Mouse (Mus musculus) lung, embryonic 14.5 days (tissue): ENCODE measurements around the gene Grip2. TPM values are rescaled to one million over a fixed set of nuclear protein-coding genes. Genes with fewer than 3 reads are reported as not detected.
A peak's percentile ranks its signal among the peaks of the same experiment; 100 is the strongest.

Source experiments
- ATAC-seq: fragments of 200-750 bp; cut with Nextera tagmentation; 2 replicates; pipeline ENCODE4 v1.8.0; 2017; ENCODE audit warnings: mild to moderate bottlenecking, moderate TSS enrichment, moderate library complexity; ENCODE audit not compliant: insufficient read depth
- DNase-seq: peaks from one replicate; pipeline ENCODE4 v3.0.0-alpha.2; 2015
- H3K27ac ChIP-seq: fragments of 300-500 bp; sonication (generic); 2 replicates; pipeline ENCODE4 v1.5.1; 2014; ENCODE audit warnings: low read depth, mild to moderate bottlenecking, moderate library complexity
- H3K27me3 ChIP-seq: fragments of 300-500 bp; sonication (generic); 2 replicates; pipeline ENCODE4 v1.6.1; 2014; ENCODE audit warnings: low read length, control low read depth; ENCODE audit not compliant: insufficient read depth
- H3K36me3 ChIP-seq: fragments of 300-500 bp; sonication (generic); 2 replicates; pipeline ENCODE4 v1.6.1; 2014; ENCODE audit warnings: control low read depth; ENCODE audit not compliant: insufficient read depth
- H3K4me1 ChIP-seq: fragments of 300-500 bp; sonication (generic); 2 replicates; pipeline ENCODE4 v1.6.1; 2014; ENCODE audit warnings: antibody characterized with exemption, control low read depth; ENCODE audit not compliant: insufficient read depth
- H3K4me2 ChIP-seq: fragments of 300-500 bp; sonication (generic); 2 replicates; pipeline ENCODE4 v1.6.1; 2014; ENCODE audit warnings: mild to moderate bottlenecking
- H3K4me3 ChIP-seq: fragments of 300-500 bp; sonication (generic); 2 replicates; pipeline ENCODE4 v1.5.1; 2014; ENCODE audit warnings: low read depth, low read length
- H3K9ac ChIP-seq: fragments of 300-500 bp; sonication (generic); 2 replicates; pipeline ENCODE4 v1.6.1; 2014
- H3K9me3 ChIP-seq: fragments of 300-500 bp; sonication (generic); 2 replicates; pipeline ENCODE4 v1.6.1; 2016; ENCODE audit warnings: low read depth, low read length, control low read depth
- CTCF ChIP-seq: IDR thresholded peaks from 2 replicates; pipeline ENCODE4 v1.5.1; 2016; ENCODE audit warnings: antibody characterized with exemption, low read depth
- WGBS: fragments of 180-500 bp; shearing (Covaris S2); extraction: QIAGEN DNeasy Blood & Tissue Kit; methylation state at CpG from one replicate; pipeline ENCODE4 v1.1.7; 2014; 5-methylcytosine and 5-hydroxymethylcytosine counted together
- polyA plus RNA-seq: library from polyadenylated mRNA; unstranded; fragments of >200 nt; fragmentation: Nextera tagmentation; extraction: Ambion mirVana; gene quantifications from 2 replicates; pipeline ENCODE4 v1.2.1, GENCODE M21; 2014

The Grip2 gene
- polyA plus RNA-seq, 1 experiment from 2014 or later = 0.14 TPM

DNA sequence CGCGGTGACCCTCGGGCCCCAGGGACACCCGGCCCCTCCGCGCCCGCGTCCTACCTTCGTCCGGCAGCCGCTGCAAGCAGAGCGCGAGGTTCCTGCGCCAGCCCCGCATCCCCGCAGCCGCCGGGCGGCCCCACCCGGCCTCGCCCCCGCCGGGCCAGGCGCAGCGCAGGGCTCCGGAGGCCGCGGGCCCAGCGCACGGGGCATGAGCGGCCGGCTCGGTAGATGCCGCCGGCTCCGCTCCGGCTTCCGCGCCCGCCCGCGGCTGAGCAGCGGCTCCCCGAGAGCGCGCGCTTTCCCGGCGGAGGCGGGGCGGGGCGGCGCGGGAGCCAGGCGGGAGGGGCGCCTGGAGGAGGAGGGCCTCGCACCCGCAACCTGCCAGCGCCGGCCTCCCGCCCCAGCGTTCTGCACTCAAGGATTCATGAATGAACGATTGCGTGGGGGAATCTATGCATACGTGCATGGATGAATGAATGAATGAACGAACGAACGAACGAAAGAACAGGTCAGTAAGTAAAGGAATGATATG, 16.6 kb upstream of the Grip2 start:
- H3K9ac ChIP-seq = no peak overlapping the region
- no peaks in the 10 kb centered on the region for H3K4me1 ChIP-seq
- ATAC-seq = no peak
- peaks cover 61% of the 10 kb centered on the region for H3K27me3 ChIP-seq
- peak overlapping the region; percentile 72 for H3K4me2 ChIP-seq
- 5% methylated on average over 69 of the region's 69 CpGs for WGBS
- no peak for TF ChIP-seq CTCF
- peak overlapping the region; percentile 39 for H3K4me3 ChIP-seq
- DNase-seq = peak; percentile 3
- H3K36me3 ChIP-seq = no peaks in the 10 kb centered on the region
- no peaks in the 10 kb centered on the region for H3K9me3 ChIP-seq
- no peak overlapping the region for H3K27ac ChIP-seq

DNA sequence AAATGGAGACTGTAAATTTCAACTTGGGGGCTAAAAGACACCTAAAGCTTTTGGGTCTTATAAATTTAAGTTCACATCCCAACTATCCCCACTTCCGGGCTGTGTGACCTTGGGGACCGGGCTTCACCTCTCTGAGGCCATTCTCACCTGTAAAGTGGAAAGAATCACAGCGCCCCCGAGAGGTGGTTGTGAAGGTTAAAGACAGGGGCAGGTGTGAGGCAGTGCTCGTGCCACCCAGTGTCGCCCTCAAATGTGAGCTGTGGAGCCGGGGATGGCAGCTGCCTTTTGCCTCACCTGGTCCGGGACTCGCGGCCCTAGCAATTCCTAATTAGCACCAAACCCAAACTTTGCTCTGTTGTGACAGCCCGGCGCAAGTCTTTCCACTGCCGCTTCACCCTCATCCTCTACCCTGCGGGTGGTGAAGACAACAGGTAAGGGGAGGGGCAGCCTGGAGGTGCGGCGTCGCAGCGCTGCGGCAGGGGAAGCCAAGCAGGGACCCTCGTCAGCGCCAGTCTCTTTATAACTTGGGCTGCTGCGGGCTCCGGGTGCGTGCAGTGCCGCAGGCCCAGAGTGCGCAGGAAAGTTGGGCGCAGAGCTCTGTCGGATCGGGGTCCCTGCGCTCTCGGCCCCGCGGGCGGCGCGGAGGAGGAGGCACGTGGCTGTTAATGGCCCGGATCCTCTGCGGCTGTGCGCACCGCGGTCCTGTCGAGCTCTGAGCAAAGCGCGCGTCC, 16.0 kb upstream of the Grip2 start:
- no peak for DNase-seq
- WGBS = 2% methylated on average over 46 of the region's 46 CpGs
- H3K4me2 ChIP-seq = peak overlapping the region; percentile 72
- no peaks in the 10 kb centered on the region for H3K4me1 ChIP-seq
- no peaks in the 10 kb centered on the region for H3K36me3 ChIP-seq
- H3K27me3 ChIP-seq = peaks cover 61% of the 10 kb centered on the region
- no peak overlapping the region for H3K27ac ChIP-seq
- no peak for TF ChIP-seq CTCF
- no peak for ATAC-seq
- H3K9me3 ChIP-seq = no peaks in the 10 kb centered on the region
- H3K9ac ChIP-seq = no peak overlapping the region
- H3K4me3 ChIP-seq = peak overlapping the region; percentile 39

DNA sequence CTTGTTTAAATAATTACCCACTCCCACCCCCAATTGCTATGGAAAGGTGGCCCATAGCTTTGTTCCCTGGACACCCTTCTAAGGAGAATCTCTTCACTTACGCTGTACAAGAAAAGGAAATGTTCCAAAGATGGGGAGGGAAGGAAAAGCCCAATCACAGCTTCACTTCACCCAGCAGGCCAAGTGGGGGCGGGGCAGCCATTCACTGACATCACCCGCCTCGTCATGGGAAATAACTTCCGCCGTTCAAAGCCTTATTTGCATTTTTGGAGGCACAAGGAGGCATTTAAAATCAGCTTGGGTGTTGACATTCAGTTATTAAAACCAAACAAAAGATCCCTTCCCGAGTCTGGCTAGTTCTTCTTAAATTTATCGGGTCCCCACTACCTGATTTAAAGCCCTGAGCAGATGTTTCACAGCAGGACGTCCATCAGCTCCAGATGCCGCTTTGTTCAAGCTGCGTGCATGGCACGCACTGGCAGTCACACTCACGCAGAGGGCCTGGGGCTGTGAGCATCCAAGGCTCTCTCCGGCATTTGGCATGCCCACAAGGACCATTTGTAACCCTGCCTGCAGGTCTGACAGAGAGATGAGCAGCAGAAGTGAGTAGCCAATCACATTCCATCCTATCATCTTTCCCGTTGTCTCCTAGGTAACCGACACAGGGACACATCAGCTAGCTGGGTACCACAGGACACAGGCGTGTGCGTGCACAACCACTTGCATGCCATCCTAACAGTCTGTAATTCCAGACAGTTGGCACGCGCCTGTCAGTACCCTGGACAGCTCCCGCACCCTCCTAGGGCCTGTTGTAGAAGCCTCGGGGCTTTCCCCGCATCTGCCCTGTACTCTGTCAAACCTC, 12.2 kb upstream of the Grip2 start:
- 10% methylated on average over 23 of the region's 23 CpGs for WGBS
- DNase-seq (peak; percentile 90), ATAC-seq (no peak)
- no peaks in the 10 kb centered on the region for H3K36me3 ChIP-seq
- H3K27me3 ChIP-seq = peaks cover 42% of the 10 kb centered on the region
- no peak overlapping the region for H3K9ac ChIP-seq
- no peak for TF ChIP-seq CTCF
- no peak overlapping the region for H3K27ac ChIP-seq
- no peaks in the 10 kb centered on the region for H3K9me3 ChIP-seq
- no peak overlapping the region for H3K4me3 ChIP-seq
- no peak overlapping the region for H3K4me2 ChIP-seq
- no peaks in the 10 kb centered on the region for H3K4me1 ChIP-seq

DNA sequence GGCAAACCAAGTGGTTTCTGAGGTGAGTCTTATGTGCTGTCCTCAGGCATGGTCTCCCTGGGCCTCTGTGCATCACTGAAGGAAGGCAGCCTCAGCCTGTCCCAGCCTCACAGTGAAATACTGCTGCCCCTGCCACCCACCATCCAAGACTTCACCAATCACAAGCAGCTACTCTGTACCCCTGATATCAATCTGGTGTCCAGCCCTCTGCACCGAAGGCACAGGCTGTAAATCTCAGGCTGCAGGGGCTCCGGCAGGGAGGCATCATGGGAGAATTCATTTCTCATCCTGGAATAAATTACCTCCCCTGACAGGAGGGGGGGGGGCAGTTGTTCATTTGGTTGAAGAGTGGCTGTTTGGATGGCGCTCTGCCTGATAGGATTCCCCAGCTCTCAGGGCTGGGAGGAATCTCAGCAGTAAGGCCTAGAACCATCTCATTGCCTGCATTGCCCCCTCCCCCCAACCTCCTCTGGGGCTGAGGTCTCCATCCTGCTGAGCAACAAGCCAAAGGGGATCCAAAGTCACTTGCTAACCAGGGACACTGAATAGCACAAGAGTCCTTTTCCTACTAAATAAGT, 5.9 kb upstream of the Grip2 start:
- Histone ChIP-seq H3K9ac (no peak overlapping the region), H3K27me3 (no peaks in the 10 kb centered on the region), H3K36me3 (no peaks in the 10 kb centered on the region), H3K4me1 (no peaks in the 10 kb centered on the region), H3K4me3 (no peak overlapping the region), H3K4me2 (no peak overlapping the region), H3K27ac (no peak overlapping the region), H3K9me3 (no peaks in the 10 kb centered on the region)
- no peak for TF ChIP-seq CTCF
- 37% methylated on average over 3 of the region's 3 CpGs for WGBS
- ATAC-seq (no peak), DNase-seq (no peak)

DNA sequence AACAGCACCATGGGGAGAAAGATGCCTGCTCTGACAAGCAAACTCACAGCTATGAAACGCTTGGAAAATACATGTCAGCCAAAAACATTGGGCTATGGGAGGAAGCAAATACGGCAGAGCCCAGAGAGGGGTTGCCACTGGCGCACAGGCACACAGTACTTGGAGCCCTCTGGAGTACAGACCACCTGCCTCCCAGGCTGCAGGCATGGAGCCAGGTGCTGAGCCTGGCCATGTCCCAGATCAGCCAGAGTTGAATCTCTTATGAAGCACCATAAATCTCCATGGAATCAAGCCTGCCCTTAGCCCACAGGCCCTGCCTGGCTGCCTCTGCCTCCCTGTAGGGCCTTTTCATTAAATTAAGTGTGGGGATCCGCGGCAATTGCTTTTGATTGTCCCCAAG, 876 bp upstream of the Grip2 start:
- WGBS = 77% methylated on average over 5 of the region's 5 CpGs
- H3K4me2 ChIP-seq = no peak overlapping the region
- no peaks in the 10 kb centered on the region for H3K36me3 ChIP-seq
- H3K27ac ChIP-seq = no peak overlapping the region
- TF ChIP-seq CTCF = no peak
- ATAC-seq (no peak), DNase-seq (no peak)
- no peak overlapping the region for H3K9ac ChIP-seq
- H3K27me3 ChIP-seq = no peaks in the 10 kb centered on the region
- no peaks in the 10 kb centered on the region for H3K4me1 ChIP-seq
- H3K4me3 ChIP-seq = no peak overlapping the region
- H3K9me3 ChIP-seq = no peaks in the 10 kb centered on the region

DNA sequence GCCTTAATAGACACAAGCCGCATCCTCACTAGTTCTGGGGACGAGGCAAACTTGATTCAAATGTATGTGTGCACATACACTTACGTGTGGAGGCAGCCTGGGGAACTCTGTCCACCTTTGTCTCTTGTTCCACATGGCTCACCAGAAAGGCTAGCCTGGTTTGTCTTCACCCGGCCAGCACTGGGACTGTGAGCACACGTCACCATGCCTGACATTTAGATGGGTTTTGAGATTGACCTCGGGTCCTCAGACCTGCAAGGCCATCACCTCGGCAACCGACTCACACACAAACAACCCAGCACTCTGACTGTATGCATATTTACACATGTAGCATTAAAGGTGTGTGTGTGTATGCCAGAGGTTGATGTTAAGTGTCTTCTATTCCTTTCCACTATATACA, 8.8 kb downstream of the Grip2 start:
- DNase-seq = no peak
- WGBS = 66% methylated on average over 8 of the region's 8 CpGs
- Histone ChIP-seq H3K9ac (no peak overlapping the region), H3K27ac (no peak overlapping the region), H3K4me1 (no peaks in the 10 kb centered on the region), H3K36me3 (no peaks in the 10 kb centered on the region), H3K27me3 (no peaks in the 10 kb centered on the region), H3K4me3 (no peak overlapping the region), H3K9me3 (no peaks in the 10 kb centered on the region), H3K4me2 (no peak overlapping the region)
- no peak for TF ChIP-seq CTCF
- ATAC-seq = no peak

DNA sequence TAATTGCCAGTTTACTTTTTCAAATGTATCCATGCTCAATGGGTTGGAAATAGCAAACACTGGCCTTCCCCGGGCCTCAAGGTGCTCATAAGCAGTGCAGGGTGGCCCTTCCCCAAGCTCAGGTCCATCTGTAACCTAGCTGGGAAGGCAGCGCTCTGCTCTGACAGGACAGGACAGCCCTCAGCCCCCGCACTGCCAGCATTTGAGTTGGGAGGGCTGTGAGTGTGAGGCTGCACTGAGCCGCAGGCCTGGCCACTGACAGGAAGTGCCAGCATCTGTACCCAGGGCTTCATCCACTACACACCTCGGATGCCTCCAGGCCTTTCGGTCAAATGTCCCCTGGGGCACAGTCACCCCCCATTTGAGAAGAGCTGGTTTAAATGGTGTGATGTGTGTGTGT, 11.1 kb downstream of the Grip2 start:
- Histone ChIP-seq H3K27me3 (no peaks in the 10 kb centered on the region), H3K4me2 (no peak overlapping the region), H3K4me1 (no peaks in the 10 kb centered on the region), H3K9me3 (no peaks in the 10 kb centered on the region), H3K4me3 (no peak overlapping the region), H3K27ac (no peak overlapping the region), H3K36me3 (no peaks in the 10 kb centered on the region), H3K9ac (no peak overlapping the region)
- WGBS = 78% methylated on average over 6 of the region's 6 CpGs
- TF ChIP-seq CTCF = no peak
- DNase-seq (no peak), ATAC-seq (no peak)
